14 mouse cellular contexts compared by ENCODE assay signal in genomic region chr11:79943136-79943535, GRCm38 (mm10).
"Had no signal": no experiment of that assay in that cellular context is flagged by ENCODE, and none has a peak within 500 bp of the region (broad histone marks: within the 10 kb centered on the region; RNA-seq: fewer than 3 reads in every experiment).

No protein-coding gene starts in this region.

- H3K4me1 ChIP-seq: limb, embryonic 12.5 days; limb, embryonic 15.5 days had no signal

- H3K9me3 ChIP-seq: limb, embryonic 12.5 days; limb, embryonic 15.5 days had no signal

- H3K4me2 ChIP-seq: limb, embryonic 12.5 days; limb, embryonic 15.5 days; midbrain, embryonic 11.5 days had no signal

- DNase-seq: kidney, adult 11 months; kidney, adult 9 months; kidney, postnatal 14 days; kidney, postnatal 4 days; left cerebral cortex, postnatal 4 days; lung, adult 2 months; lung, postnatal 14 days; lung, postnatal 4 days; midbrain, embryonic 14.5 days; thymus, postnatal 14 days; thymus, postnatal 4 days had no signal

- H3K27me3 ChIP-seq: limb, embryonic 12.5 days; limb, embryonic 15.5 days had no signal

- H3K9ac ChIP-seq: limb, embryonic 12.5 days; limb, embryonic 15.5 days had no signal

- H3K27ac ChIP-seq: limb, embryonic 12.5 days; limb, embryonic 15.5 days had no signal

- H3K4me3 ChIP-seq: limb, embryonic 12.5 days; limb, embryonic 15.5 days had no signal
